Mouse (Mus musculus) heart, embryonic 16.5 days (tissue): ENCODE results near the gene Nlrc5. TPM values are rescaled to one million over a fixed set of nuclear protein-coding genes. Genes with fewer than 3 reads are reported as not detected.

Source experiments
- ATAC-seq: fragments of 200-750 bp; cut with Nextera tagmentation; replicated peaks from 2 replicates; pipeline ENCODE4 v1.8.0; 2017; ENCODE audit warnings: moderate number of reproducible peaks; ENCODE audit not compliant: insufficient read depth, low FRiP score; ENCODE audit errors: extremely low read depth
- H3K27ac ChIP-seq: fragments of 300-500 bp; sonication (generic); 2 replicates; pipeline ENCODE4 v1.5.1; 2014; ENCODE audit warnings: mild to moderate bottlenecking, low read length, control low read depth, moderate library complexity
- H3K27me3 ChIP-seq: fragments of 300-500 bp; sonication (generic); 2 replicates; pipeline ENCODE4 v1.6.1; 2014; ENCODE audit warnings: low read length, mixed read lengths; ENCODE audit not compliant: control insufficient read depth, insufficient read depth
- H3K36me3 ChIP-seq: fragments of 300-500 bp; sonication (generic); 2 replicates; pipeline ENCODE4 v1.6.1; 2014; ENCODE audit not compliant: control insufficient read depth, insufficient read depth
- H3K4me1 ChIP-seq: fragments of 300-500 bp; sonication (generic); 2 replicates; pipeline ENCODE4 v1.6.1; 2014; ENCODE audit warnings: low read length, mixed read lengths; ENCODE audit not compliant: control insufficient read depth, insufficient read depth
- H3K4me2 ChIP-seq: fragments of 300-500 bp; sonication (generic); 2 replicates; pipeline ENCODE4 v1.6.1; 2014; ENCODE audit warnings: low read depth, mild to moderate bottlenecking, control low read depth, low read length
- H3K4me3 ChIP-seq: fragments of 300-500 bp; sonication (generic); 2 replicates; pipeline ENCODE4 v1.5.1; 2014; ENCODE audit warnings: mild to moderate bottlenecking, control low read depth, low read length
- H3K9ac ChIP-seq: fragments of 300-500 bp; sonication (generic); 2 replicates; pipeline ENCODE4 v1.6.1; 2014; ENCODE audit warnings: low read length, control low read depth
- H3K9me3 ChIP-seq: fragments of 300-500 bp; sonication (generic); replicated peaks from 2 replicates; pipeline ENCODE4 v1.6.1; 2016; ENCODE audit warnings: low read length; ENCODE audit not compliant: control insufficient read depth
- WGBS: fragments of 180-500 bp; shearing (Covaris S2); extraction: QIAGEN DNeasy Blood & Tissue Kit; methylation state at CpG from one replicate; pipeline ENCODE4 v1.1.7; 2014; 5-methylcytosine and 5-hydroxymethylcytosine counted together
- polyA plus RNA-seq: library from polyadenylated mRNA; unstranded; fragments of >200 nt; fragmentation: Nextera tagmentation; extraction: Ambion mirVana; gene quantifications from 2 replicates; pipeline ENCODE4 v1.2.1, GENCODE M21; 2015

Nlrc5 gene
- polyA plus RNA-seq, 1 experiment from 2014 or later: 1.1 TPM

GRCm38 (mm10) chr8:94434958-94435357 lies 802 bp downstream of the Nlrc5 start:
- ATAC-seq: no peak
- no peak overlapping the region for H3K27ac ChIP-seq
- no peaks in the 10 kb centered on the region for H3K9me3 ChIP-seq
- no peaks in the 10 kb centered on the region for H3K36me3 ChIP-seq
- peak overlapping the region; percentile 65; the same call in 1 of the 2 replicates for H3K9ac ChIP-seq
- WGBS: 91% methylated on average over 3 of the region's 3 CpGs
- no peak overlapping the region for H3K4me3 ChIP-seq
- H3K4me1 ChIP-seq: peaks cover 8% of the 10 kb centered on the region; the same call in 1 of the 2 replicates
- no peak overlapping the region; the same call in 1 of the 2 replicates for H3K4me2 ChIP-seq
- H3K27me3 ChIP-seq: peaks cover 13% of the 10 kb centered on the region

DNA sequence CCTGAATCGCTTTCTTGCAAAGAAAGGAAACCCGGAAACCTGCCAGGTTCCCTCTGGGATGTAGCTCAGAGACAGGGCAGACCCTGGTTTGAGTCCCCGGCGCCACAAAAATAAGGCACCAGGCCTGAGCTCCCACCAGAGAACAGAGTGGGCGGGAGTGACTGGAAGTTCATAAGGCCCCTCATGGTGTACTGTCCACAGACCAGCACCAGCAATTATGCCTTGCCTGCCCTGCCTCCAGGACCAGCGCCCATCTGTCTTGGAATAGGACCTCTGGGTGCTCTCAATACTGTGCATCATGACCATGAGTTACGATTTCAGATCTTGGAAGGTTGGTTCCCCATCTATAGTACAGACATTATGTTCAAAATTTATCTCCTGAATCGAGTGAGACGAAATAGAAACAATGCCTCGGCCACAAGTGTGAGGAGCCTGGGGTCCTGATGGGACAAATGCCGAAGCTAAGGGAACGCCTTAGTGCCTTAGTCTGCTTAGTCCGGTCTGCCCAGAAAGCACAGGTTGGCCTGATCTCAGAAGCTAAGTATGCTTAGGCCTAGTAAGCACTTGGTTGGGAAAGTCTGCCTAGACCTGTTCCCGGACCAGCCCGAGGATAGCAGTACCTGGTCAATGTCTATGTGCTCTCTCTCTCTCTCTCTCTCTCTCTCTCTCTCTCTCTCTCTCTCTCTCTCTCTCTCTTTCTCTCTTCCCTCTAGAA lies 1.4 kb downstream of the Nlrc5 start:
- Histone ChIP-seq H3K4me1 (peaks cover 8% of the 10 kb centered on the region; the same call in 1 of the 2 replicates), H3K9ac (no peak overlapping the region), H3K4me2 (no peak overlapping the region), H3K36me3 (no peaks in the 10 kb centered on the region), H3K4me3 (no peak overlapping the region), H3K9me3 (no peaks in the 10 kb centered on the region), H3K27me3 (peaks cover 13% of the 10 kb centered on the region), H3K27ac (no peak overlapping the region)
- WGBS: 88% methylated on average over 15 of the region's 15 CpGs
- ATAC-seq: no peak

DNA sequence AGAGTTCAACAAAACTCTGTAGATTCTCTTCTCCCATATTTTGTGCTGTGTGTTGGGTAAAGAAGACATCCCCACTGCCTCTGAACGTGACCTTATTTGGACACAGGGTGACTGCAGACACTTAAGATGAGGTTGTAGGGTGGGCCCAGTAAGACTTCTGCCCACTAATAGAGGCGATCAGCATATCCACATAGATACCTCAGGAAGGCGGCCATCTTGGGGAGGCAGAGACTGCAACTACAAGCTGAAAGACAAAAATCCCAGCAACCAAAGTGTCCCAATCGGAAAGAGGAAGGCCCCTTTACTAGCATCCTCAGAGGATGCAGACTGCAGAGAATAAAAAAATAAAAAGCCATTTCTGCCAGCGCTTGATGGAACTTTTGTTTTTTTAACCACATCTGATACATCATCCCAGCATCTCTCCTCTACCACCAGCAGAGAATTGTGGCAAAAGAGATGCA lies 2.0 kb downstream of the Nlrc5 start:
- Histone ChIP-seq H3K9me3 (no peaks in the 10 kb centered on the region), H3K27ac (no peak overlapping the region), H3K4me1 (peaks cover 8% of the 10 kb centered on the region; the same call in 1 of the 2 replicates), H3K4me2 (no peak overlapping the region), H3K9ac (no peak overlapping the region), H3K36me3 (no peaks in the 10 kb centered on the region), H3K4me3 (no peak overlapping the region), H3K27me3 (peaks cover 13% of the 10 kb centered on the region)
- WGBS: 83% methylated on average over 5 of the region's 5 CpGs
- no peak for ATAC-seq

GRCm38 (mm10) chr8:94436900-94437299 lies 2.7 kb downstream of the Nlrc5 start:
- H3K27me3 ChIP-seq: peaks cover 13% of the 10 kb centered on the region
- 66% methylated on average over 3 of the region's 3 CpGs for WGBS

DNA sequence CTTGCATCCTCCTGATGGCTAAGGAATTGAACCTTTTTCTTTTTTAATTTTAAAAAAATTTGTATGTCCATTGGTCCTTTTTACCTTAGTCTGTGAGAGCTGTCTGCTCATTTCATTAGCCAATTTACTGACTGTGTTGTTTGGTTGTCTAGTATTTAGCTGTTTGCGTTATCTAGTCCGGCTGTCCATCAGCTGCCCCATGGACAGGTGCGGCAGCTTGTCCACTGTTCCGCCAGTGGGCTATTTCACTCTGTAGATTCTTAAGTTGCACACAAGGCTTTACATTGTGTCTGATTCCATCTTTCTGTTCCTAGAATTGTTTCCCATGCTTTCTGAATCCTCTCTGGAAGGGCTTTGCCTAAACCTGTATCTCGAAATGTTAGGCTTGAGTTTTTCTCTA lies 4.5 kb downstream of the Nlrc5 start:
- H3K4me1 ChIP-seq: peaks cover 8% of the 10 kb centered on the region; the same call in 1 of the 2 replicates
- peaks cover 4% of the 10 kb centered on the region; the same call in 1 of the 2 replicates for H3K27me3 ChIP-seq
- H3K9ac ChIP-seq: no peak overlapping the region
- 87% methylated on average over 5 of the region's 5 CpGs for WGBS
- H3K27ac ChIP-seq: no peak overlapping the region
- no peaks in the 10 kb centered on the region for H3K36me3 ChIP-seq
- no peak for ATAC-seq
- no peaks in the 10 kb centered on the region for H3K9me3 ChIP-seq
- no peak overlapping the region for H3K4me2 ChIP-seq
- no peak overlapping the region for H3K4me3 ChIP-seq

More at GRCm38 (mm10) chr8:94436900-94437299, 2.7 kb downstream of the Nlrc5 start:
- Histone ChIP-seq H3K4me2 (no peak overlapping the region), H3K27ac (no peak overlapping the region), H3K4me3 (no peak overlapping the region), H3K36me3 (no peaks in the 10 kb centered on the region), H3K9me3 (no peaks in the 10 kb centered on the region), H3K9ac (no peak overlapping the region), H3K4me1 (peaks cover 8% of the 10 kb centered on the region; the same call in 1 of the 2 replicates)
- ATAC-seq: no peak

GRCm38 (mm10) chr8:94439691-94440090 lies 5.5 kb downstream of the Nlrc5 start:
- no peak overlapping the region for H3K4me3 ChIP-seq
- H3K36me3 ChIP-seq: no peaks in the 10 kb centered on the region
- no peaks in the 10 kb centered on the region for H3K9me3 ChIP-seq
- H3K9ac ChIP-seq: no peak overlapping the region
- no peak for ATAC-seq
- H3K4me1 ChIP-seq: 0 out of 2 replicates have a peak, but pooled peaks cover under 1% of the 10 kb centered on the region
- H3K27me3 ChIP-seq: no peaks in the 10 kb centered on the region
- no peak overlapping the region for H3K4me2 ChIP-seq
- H3K27ac ChIP-seq: no peak overlapping the region

DNA sequence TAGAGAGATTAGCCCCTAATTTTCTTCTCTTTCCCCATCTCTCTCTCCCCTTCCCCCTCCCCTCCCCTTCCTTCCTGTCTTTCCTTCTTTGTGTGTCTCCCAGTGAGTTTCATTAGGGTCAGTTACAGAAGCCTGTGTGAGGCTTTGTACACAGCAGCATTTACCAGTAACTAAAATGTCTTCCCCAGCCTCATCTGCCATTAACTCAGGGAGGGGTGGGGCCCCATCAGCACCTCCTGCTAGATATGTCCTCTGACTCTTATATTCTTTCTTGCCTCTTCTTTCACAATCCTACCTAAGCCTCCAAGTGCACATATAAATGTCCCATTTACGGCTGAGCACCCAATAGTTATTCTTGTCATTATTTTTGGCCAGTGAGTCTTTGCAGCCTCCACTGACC lies 6.2 kb downstream of the Nlrc5 start:
- no peaks in the 10 kb centered on the region for H3K36me3 ChIP-seq
- 80% methylated on average over 1 of the region's 1 CpGs for WGBS
- H3K4me2 ChIP-seq: no peak overlapping the region
- no peaks in the 10 kb centered on the region for H3K27me3 ChIP-seq
- H3K9ac ChIP-seq: no peak overlapping the region
- H3K27ac ChIP-seq: no peak overlapping the region
- no peak overlapping the region for H3K4me3 ChIP-seq
- no peaks in the 10 kb centered on the region for H3K9me3 ChIP-seq
- no peak for ATAC-seq
- H3K4me1 ChIP-seq: no peaks in the 10 kb centered on the region

DNA sequence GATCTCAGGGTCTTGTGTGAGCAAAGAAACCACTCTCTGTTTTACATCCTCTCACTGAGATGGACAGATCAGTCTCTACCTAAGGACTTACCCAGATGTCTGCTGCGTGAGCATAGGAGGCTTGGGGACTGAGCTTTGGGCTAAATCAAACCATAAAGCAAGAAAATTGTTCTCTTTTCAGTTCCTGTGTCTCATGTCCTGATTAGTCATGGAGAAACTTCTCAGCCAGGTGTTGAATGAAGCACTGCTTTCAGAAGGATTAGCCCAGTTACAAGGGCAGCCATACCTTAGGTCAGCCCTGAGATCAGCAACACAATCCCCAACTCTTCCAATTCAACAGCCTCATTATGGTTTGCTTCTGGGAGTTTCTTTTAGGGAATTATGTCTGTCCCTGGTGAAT lies 7.5 kb downstream of the Nlrc5 start:
- Histone ChIP-seq H3K4me1 (no peaks in the 10 kb centered on the region), H3K27me3 (no peaks in the 10 kb centered on the region), H3K9ac (no peak overlapping the region), H3K36me3 (no peaks in the 10 kb centered on the region), H3K27ac (no peak overlapping the region), H3K4me3 (no peak overlapping the region), H3K9me3 (no peaks in the 10 kb centered on the region), H3K4me2 (no peak overlapping the region)
- no peak for ATAC-seq
- 83% methylated on average over 1 of the region's 1 CpGs for WGBS

DNA sequence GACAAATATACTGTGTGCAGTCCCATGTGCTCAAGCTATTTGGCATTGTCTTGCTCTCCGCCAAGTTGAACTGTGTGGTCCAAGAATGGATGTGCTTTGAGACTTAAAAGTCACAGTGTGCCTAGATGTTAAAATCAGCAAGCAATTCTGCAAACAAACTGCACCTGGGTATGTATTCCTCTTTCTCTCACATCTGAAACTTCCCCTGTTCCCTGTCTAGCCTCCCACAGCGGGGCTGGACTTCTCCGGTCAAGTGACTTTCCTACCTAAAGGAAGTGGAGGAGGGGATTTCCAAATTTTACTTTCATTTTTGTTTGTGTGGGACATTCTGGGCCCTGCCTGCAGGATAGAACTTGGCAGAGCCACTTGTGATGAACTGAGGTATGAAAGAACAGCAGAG lies 9.0 kb downstream of the Nlrc5 start:
- H3K27ac ChIP-seq: no peak overlapping the region
- H3K9me3 ChIP-seq: no peaks in the 10 kb centered on the region
- no peaks in the 10 kb centered on the region for H3K4me1 ChIP-seq
- no peak overlapping the region for H3K4me2 ChIP-seq
- H3K27me3 ChIP-seq: no peaks in the 10 kb centered on the region
- H3K36me3 ChIP-seq: no peaks in the 10 kb centered on the region
- H3K9ac ChIP-seq: no peak overlapping the region
- 78% methylated on average over 3 of the region's 3 CpGs for WGBS
- ATAC-seq: no peak
- H3K4me3 ChIP-seq: no peak overlapping the region
